Comparison of ENCODE assay signal across 7 mouse cellular contexts in genomic region chr5:104039154-104039932, GRCm38 (mm10). TPM values are rescaled to one million over a fixed set of nuclear protein-coding genes. Genes with fewer than 3 reads are reported as not detected.
DNase-seq lines count a peak whose midpoint lies in the region.

No protein-coding gene starts in this region.

- intact Hi-C loops in left cerebral cortex, postnatal 14 days (cut with DNase I): loop anchor here (5.0 kb wide), 1 partner anchor 37 kb away; no protein-coding TSS in a partner anchor

- DNase-seq in left cerebral cortex, postnatal 14 days (ENCODE audit: low spot score in 2 of 2): peak; percentile 59 to 60
- no peak for DNase-seq in left cerebral cortex, adult 11 months (ENCODE audit: low spot score)
- peak; percentile 59 for DNase-seq in adipocyte (ENCODE audit: low spot score)
- peak; percentile 52 for DNase-seq in embryo, embryonic 11 days
- peak; percentile 45 to 81 for DNase-seq in kidney, adult 8-10 months
- DNase-seq in lung, postnatal 36 days: peak; percentile 87
- no peak for DNase-seq in Muller cell, postnatal 12 days (ENCODE audit: inconsistent ontology term)

RNA-seq across cellular contexts. Expression of gene Nudt9, which starts 6.8 kb away (rescaled TPM):
- 10 to 100 TPM; 56.4 to 61.9 TPM for total RNA-seq in left cerebral cortex, postnatal 14 days (2021)

RNA-seq across cellular contexts. Expression of gene Hsd17b11, which starts 17.6 kb away (rescaled TPM):
- total RNA-seq in left cerebral cortex, postnatal 14 days (2021): 10 to 100 TPM; 30.3 to 32.4 TPM

RNA-seq across cellular contexts. Expression of gene Gm17660, which starts 38.1 kb away (rescaled TPM):
- total RNA-seq in left cerebral cortex, postnatal 14 days (2021): not detected

Comparison
In these comparisons a context has a peak if more than half of its experiments do, and no peak if none do; other contexts are left out.
1. DNase-seq: peak in left cerebral cortex, postnatal 14 days (2 of 2), adipocyte (single experiment), embryo, embryonic 11 days (single experiment), kidney, adult 8-10 months (2 of 2) and lung, postnatal 36 days (single experiment); none in left cerebral cortex, adult 11 months (single experiment) and Muller cell, postnatal 12 days (single experiment).